Mouse (Mus musculus) cortical plate, adult 2 months (tissue): ENCODE measurements around the gene Pik3ap1.

ENCODE experiments used
- CTCF ChIP-seq: fragments of 200-500 bp; IDR thresholded peaks from 2 replicates; pipeline ENCODE4 v1.5.1; 2011; ENCODE audit warnings: mild to moderate bottlenecking, control low read depth, low read length; ENCODE audit not compliant: insufficient read depth; ENCODE audit errors: extremely low read depth
- POLR2A ChIP-seq: fragments of 200-500 bp; IDR thresholded peaks from 2 replicates; pipeline ENCODE4 v1.6.1; 2011; ENCODE audit warnings: mild to moderate bottlenecking, low read length, control low read depth; ENCODE audit not compliant: insufficient read depth; ENCODE audit errors: extremely low read depth

DNA sequence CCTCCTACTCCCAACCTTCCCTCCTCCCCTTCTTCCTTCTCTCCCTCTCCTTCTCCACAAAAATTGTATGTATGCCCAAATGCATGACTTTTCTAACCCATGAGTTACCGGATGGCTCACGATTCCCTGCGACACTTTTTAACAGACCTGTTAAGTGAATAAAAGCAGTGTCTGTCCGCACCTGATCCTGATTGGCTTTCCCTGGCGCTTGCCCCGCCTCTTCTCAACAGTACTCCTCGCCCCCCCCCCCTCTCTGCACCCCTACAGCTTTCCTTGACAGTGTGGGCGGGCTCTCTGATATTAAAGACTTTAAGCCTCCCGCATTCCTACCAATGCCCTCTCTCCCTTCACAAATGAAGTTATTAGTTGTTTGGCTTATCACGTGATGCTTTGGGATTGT lies 31.3 kb upstream of the Pik3ap1 start:
- TF ChIP-seq CTCF (no peak), POLR2A (no peak)
